Mouse (Mus musculus): ENCODE measurements at regions not wholly inside any gene's neighbourhood (a gene's known extent, or its start where the extent isn't known, plus 50 kb on each side); places are given as distances from the start of the nearest gene placed in this dataset.

DNA sequence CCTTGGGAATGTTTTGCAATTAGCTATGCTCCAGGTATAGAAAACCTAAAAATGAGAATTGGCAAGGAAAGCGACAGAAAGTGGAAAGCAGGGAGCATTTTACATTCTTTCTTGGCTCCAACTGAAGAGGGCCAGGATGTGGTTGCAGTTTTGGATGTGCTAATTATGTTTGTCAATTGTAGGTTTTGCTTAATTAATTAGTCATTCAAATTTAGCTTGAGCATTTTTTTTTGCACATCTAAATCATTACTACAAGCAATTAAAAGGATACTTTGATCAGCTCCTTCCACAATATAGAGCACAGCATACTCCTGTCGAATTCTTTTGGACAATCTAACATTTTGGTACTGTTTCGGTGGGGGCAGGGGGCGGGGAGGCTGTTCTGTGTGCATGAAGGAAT lies 53.8 kb upstream of the Gnao1 start:
- no peak overlapping the region for H3K4me3 ChIP-seq
- no peak overlapping the region for H3K27ac ChIP-seq
- 70% methylated on average over 4 of the region's 4 CpGs for WGBS (ENCODE audit: insufficient replicate concordance)
- no peaks in the 10 kb centered on the region for H3K9me3 ChIP-seq (replicated peaks)
- H3K4me2 ChIP-seq, result no peak overlapping the region
- H3K36me3 ChIP-seq, result no peaks in the 10 kb centered on the region
- H3K9ac ChIP-seq, result no peak overlapping the region
- no peak for ATAC-seq
- H3K27me3 ChIP-seq (replicated peaks), result no peaks in the 10 kb centered on the region
- H3K4me1 ChIP-seq, result no peaks in the 10 kb centered on the region

Measured in liver, embryonic 12.5 days (tissue).